Mouse (Mus musculus) megakaryocyte-erythroid progenitor cell, adult 5 weeks (primary cell): ENCODE results near the gene Olfr619. TPM values are rescaled to one million over a fixed set of nuclear protein-coding genes. Genes with fewer than 3 reads are reported as not detected.

Experiments
- polyA plus RNA-seq: library from polyadenylated mRNA; stranded (reverse); fragments of >175 nt; gene quantifications from 2 replicates; pipeline ENCODE4 v1.2.3, GENCODE M21; 2012

Olfr619 gene
- not detected in 2 replicates for polyA plus RNA-seq

GRCm38 (mm10) chr7:103600275-103600674 is at the start of gene Olfr619:
Gene Olfr619 (plus strand): TSS chr7:103600575.

GRCm38 (mm10) chr7:103555779-103556178 is 44.6 kb upstream of the Olfr619 start, which contains the start of gene Olfr615:
Gene Olfr615 (plus strand): TSS chr7:103556079.

GRCm38 (mm10) chr7:103569043-103569442 is 31.3 kb upstream of the Olfr619 start, which contains the start of gene Olfr616:
Gene Olfr616 (minus strand): TSS chr7:103569143.

GRCm38 (mm10) chr7:103572761-103573160 is 27.6 kb upstream of the Olfr619 start, which contains the start of gene Olfr617:
Gene Olfr617 (plus strand): TSS chr7:103573061.

GRCm38 (mm10) chr7:103589803-103590202 is 10.6 kb upstream of the Olfr619 start, which contains the start of gene Olfr618:
Gene Olfr618 (plus strand): TSS chr7:103590103.

GRCm38 (mm10) chr7:103612434-103612833 is 12.1 kb downstream of the Olfr619 start, which contains the start of gene Olfr620:
Gene Olfr620 (minus strand): TSS chr7:103612534.

GRCm38 (mm10) chr7:103642602-103643001 is 42.2 kb downstream of the Olfr619 start, which contains the start of gene Olfr622:
Gene Olfr622 (minus strand): TSS chr7:103642702.

Other genes with a start within 250 kb of the Olfr619 start
- not detected in 2 replicates for gene Olfr601, start 237.9 kb upstream of the Olfr619 start, polyA plus RNA-seq
- not detected in 2 replicates for gene Olfr603, start 214.4 kb upstream of the Olfr619 start, polyA plus RNA-seq
- gene Usp17lc, start 185.5 kb upstream of the Olfr619 start, polyA plus RNA-seq = not detected in 2 replicates
- gene Olfr605, start 155.1 kb upstream of the Olfr619 start, polyA plus RNA-seq = not detected in 2 replicates
- gene Olfr606, start 151.5 kb upstream of the Olfr619 start, polyA plus RNA-seq = not detected in 2 replicates
- gene Olfr607, start 136.4 kb upstream of the Olfr619 start, polyA plus RNA-seq = not detected in 2 replicates
- not detected in 2 replicates for gene Olfr608, start 130.7 kb upstream of the Olfr619 start, polyA plus RNA-seq
- not detected in 2 replicates for gene Olfr609, start 102.5 kb upstream of the Olfr619 start, polyA plus RNA-seq
- gene Olfr610, start 88.5 kb upstream of the Olfr619 start, polyA plus RNA-seq = not detected in 2 replicates
- gene Olfr611, start 79.7 kb upstream of the Olfr619 start, polyA plus RNA-seq = not detected in 2 replicates
- gene Olfr612, start 57.9 kb upstream of the Olfr619 start, polyA plus RNA-seq = not detected in 2 replicates
- not detected in 2 replicates for gene Olfr613, start 52.5 kb upstream of the Olfr619 start, polyA plus RNA-seq
- gene Olfr615, start 44.5 kb upstream of the Olfr619 start, polyA plus RNA-seq = not detected in 2 replicates
- gene Olfr616, start 31.4 kb upstream of the Olfr619 start, polyA plus RNA-seq = not detected in 2 replicates
- gene Olfr617, start 27.5 kb upstream of the Olfr619 start, polyA plus RNA-seq = not detected in 2 replicates
- not detected in 2 replicates for gene Olfr618, start 10.5 kb upstream of the Olfr619 start, polyA plus RNA-seq
- gene Olfr620, start 12.0 kb downstream of the Olfr619 start, polyA plus RNA-seq = not detected in 2 replicates
- gene Olfr622, start 42.1 kb downstream of the Olfr619 start, polyA plus RNA-seq = not detected in 2 replicates
- not detected in 2 replicates for gene Olfr623, start 63.1 kb downstream of the Olfr619 start, polyA plus RNA-seq
- gene Olfr624, start 70.6 kb downstream of the Olfr619 start, polyA plus RNA-seq = 0.02 TPM in 1 of 2 replicates, not detected in the other
- 0.19 TPM in 1 of 2 replicates, not detected in the other for gene Olfr625-ps1, start 82.1 kb downstream of the Olfr619 start, polyA plus RNA-seq
- not detected in 2 replicates for gene Olfr243, start 114.1 kb downstream of the Olfr619 start, polyA plus RNA-seq
- gene Olfr628, start 129.8 kb downstream of the Olfr619 start, polyA plus RNA-seq = not detected in 2 replicates
- not detected in 2 replicates for gene Olfr629, start 144.4 kb downstream of the Olfr619 start, polyA plus RNA-seq
- gene Olfr630, start 156.8 kb downstream of the Olfr619 start, polyA plus RNA-seq = not detected in 2 replicates
- gene Olfr69, start 171.0 kb downstream of the Olfr619 start, polyA plus RNA-seq = not detected in 2 replicates
- gene Olfr68, start 179.1 kb downstream of the Olfr619 start, polyA plus RNA-seq = not detected in 2 replicates
- gene Olfr67, start 191.2 kb downstream of the Olfr619 start, polyA plus RNA-seq = not detected in 2 replicates
- gene Hbb-bt, start 213.4 kb downstream of the Olfr619 start, polyA plus RNA-seq = 65.8 and 124 TPM in 2 replicates
- gene Hbb-bs, start 227.5 kb downstream of the Olfr619 start, polyA plus RNA-seq = 239 and 618 TPM in 2 replicates
- gene Hbb-bh2, start 239.9 kb downstream of the Olfr619 start, polyA plus RNA-seq = not detected in 2 replicates
- gene Hbb-bh1, start 242.6 kb downstream of the Olfr619 start, polyA plus RNA-seq = not detected in 2 replicates